Mouse (Mus musculus) thymus, postnatal 4 days (tissue): Measurements from ENCODE around the gene 2310022A10Rik.

Experiments used
- DNase-seq: peaks from one replicate; pipeline ENCODE4 v3.0.0; 2021

Gene 2310022A10Rik

DNA sequence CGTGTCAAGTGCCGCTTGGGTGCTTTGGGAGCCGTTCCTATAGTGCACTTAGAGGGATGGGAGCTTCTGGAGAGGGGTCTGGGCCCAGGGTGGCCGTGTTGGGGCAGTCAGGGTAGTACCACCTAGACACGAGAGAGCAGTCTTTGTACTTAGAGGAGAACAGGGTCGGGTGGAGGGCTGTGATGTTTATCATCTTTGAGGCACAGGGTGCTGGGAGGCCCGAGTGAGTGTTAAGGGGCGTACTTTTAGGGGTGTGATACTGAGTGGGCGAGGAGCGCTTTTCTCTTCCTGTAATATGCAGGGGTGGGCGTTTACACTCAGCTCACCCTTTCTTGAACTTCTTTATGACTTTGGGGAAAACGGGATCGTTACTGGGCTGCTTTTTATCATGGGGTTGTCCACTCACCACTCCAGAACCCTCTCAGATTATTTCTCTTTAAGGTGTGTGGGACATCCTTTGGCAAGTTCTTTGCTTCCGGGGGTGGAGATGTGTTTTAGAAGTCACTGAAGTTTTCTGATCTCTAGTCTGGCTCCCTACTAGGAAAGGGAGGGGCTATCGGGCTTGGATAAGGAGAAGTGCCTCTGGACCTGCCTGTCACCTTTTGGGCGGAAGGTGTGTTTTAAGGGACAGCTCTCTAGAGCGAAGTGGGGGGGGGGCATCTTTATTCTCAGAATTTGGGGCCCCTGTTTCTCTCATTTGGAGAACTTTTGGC is 39.3 kb downstream of the 2310022A10Rik start:
- DNase-seq: no peak

DNA sequence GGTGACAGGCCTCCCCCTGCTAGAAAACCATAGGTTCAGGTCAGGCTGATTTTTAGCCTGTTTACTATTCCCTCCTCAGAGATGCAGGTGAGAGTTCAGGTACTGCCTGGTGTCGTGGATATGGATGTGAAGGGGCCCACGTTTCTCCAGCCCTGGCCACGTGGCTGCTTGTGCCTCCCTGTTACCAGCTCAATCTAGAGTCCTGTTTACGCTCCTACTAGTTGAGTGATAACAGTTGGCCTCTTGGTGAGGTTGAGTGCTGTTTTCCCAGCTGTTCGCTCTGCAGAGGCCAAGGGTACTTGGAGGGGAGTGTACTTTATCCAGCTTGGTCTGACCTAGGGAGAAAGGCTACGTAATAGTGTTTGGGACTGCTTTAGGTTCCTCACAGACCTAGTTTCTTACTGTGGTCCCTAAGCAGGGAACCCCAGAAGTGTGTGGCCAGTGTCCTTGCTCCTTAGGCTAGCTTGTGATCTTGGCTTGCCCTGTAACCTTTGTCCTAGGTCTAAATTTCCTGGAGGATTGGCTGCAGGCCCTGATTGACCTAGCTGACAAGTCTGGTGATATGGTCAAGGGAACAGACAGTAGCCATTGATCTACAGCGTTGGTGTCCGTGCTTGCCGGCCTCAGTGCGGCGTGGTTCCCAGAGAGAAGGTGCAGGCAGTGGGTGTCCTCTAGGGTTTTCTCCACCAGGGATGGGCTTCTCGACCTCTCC is 40.1 kb downstream of the 2310022A10Rik start:
- DNase-seq: peak; percentile 24

DNA sequence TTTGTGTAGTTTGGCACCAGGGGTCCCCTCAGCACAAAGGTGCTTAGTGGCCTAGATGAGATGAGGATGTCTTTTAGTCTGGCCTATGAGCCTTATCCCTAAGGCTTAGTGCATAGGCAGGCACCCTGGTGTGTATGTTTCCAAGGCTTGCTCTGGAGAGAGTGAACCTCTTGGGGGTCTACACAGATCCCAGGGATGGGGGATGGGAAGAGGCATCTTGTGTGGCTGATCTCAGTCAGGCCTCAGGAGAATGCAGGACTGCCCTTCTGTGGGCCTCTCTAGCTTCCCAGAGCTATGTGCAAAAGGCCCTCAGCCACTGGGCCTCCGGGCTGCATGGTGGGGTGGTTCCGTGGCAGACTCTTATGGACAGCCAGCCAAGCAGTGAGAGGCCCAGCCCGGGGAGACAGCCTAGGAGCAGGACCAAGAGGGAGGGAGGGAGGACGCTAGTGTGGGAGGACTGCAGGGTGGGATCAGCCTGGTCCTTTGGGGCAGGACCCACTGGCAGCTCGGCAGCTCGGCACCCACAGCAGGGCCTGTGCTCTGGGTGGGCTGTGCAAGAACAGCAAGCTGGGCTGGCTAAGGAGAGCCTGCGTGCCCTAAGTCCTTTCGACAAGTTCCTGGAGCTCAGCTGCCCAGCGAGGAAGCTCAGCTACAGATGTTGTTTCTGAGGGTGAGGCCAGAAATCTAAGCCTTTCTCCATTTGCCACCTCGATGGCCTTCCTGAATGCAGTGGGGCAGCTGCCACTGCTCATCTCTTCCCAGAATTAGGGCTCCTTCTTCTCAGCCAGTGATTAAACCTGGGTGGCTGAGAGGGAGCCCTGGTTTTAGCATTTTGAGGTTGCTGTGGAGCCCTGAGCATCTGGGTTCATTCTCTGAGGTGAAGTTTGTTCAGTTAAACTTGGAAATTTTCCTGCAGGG is 43.8 kb downstream of the 2310022A10Rik start:
- DNase-seq: peak; percentile 18

DNA sequence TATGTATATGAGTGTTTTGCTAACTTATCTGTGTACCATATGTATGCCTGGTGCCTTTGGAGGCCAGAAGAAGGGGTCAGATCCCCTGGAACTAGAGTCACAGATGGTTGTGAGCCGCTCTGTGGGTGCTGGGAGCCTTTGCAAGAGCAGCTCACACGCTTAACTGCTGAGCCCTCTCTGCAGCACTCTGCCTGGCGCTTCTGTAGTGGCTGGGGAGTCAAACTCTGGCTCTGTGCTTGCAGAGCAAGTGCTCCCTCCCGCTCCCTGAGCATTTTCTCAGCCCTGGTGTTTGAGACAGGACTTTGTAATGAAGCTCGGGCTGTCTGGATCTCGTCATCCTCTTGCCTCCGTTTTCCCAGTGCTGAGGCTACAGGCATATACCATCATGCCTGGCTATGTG is 45.0 kb downstream of the 2310022A10Rik start:
- no peak for DNase-seq

- DNase-seq: no peak
Measured at GRCm38 (mm10) chr7:27601628-27602027, 48.6 kb downstream of the 2310022A10Rik start.

DNA sequence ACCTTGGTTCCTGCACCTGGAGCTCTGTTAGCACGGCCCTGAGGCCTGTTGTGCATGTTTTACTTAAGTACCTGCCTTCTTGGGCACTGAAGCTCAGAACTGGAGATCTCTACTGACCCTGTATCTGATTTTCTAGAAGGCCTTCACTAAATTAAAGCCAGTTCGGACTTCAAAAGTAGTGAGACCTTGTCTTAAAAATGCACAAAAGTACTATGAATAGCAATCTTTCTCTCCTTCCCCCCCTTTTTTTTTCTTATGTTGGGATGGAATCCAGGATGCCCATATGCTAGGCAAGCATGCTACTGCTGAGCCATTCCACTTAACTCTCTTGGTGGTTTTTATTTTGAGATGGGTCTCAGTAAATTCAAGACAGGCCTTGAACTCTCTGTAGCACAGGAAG is 49.1 kb downstream of the 2310022A10Rik start:
- DNase-seq: no peak

DNA sequence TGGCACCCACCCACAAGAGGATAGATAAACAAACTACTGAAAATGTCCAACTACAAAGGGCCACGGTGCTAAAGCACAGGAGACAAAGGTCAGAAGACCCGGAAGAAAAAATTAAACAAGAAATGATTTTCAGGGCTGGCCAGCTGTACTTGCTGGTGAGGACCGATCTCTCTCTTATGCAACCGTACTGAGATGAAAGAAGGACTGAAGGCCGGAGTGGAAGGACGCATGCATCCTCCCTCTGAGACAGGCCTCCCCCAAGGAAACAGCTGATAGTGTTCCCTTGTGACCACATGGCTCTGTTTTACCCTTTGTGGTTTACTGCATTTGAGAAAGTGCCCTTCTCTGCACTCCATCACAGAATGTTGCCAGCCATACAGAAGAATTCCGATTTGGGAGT is 49.8 kb downstream of the 2310022A10Rik start:
- DNase-seq: no peak

GRCm38 (mm10) chr7:27604661-27605348 is 51.8 kb downstream of the 2310022A10Rik start:
- DNase-seq: no peak

DNA sequence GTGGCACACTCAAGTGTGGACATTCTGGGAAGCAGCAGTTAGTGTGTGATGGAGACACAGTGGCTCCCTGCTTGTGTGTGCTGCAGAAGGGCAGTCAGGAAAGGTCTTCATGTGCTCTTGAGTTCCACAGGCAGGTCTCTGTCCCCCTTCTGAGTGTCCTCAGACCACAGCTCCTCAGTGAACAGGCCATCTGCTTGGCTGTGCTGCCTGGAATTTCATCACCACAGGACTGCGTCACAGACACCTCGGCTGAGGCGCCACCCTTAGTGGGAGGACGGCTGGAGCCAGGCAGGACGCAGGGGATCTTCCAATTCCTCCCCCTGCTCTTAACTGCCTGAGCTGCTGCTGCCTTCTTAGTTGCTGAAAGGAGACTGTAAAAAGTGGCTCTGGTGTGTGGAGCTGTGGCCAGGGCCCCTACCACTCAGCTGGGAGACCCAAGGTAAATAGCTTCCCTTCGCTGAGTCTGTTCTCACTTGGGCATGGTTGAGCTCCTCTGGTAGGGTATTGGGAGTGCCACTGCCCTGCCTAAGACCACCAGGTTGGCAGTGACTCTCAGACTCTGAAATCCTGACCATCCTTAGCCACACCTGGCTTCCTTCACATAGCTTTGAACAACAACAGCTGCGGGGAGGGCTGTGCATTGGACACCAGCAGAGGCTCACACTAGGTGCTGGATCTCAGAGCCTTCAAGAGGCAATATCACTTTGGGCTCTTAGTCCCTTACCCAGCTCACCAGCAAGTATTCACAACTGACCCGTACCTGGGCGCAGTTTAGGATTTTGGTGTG is 52.7 kb downstream of the 2310022A10Rik start:
- DNase-seq: no peak

GRCm38 (mm10) chr7:27606481-27607254 is 53.6 kb downstream of the 2310022A10Rik start:
- no peak for DNase-seq

GRCm38 (mm10) chr7:27607580-27607979 is 54.5 kb downstream of the 2310022A10Rik start:
- DNase-seq: no peak

DNA sequence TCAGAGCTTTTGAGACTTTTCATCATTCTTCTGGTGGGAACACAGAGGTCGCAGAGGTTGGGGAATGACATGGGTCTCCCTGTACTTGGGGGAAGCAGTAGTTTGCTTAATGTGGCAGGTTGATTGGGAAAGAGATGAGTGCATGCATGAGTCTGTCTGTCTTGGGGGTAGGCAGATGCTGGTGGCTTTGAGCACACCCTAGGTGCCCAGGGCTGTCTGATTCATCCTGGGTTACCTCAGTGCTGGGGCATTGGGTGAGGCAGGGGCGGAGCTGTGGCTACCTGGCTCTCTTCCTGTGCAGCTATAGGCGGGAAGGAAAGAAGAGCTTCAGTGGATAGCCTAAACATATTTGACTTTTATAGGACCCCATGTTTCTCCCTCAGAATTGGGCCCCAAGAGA is 55.1 kb downstream of the 2310022A10Rik start:
- no peak for DNase-seq

- DNase-seq: no peak
Measured at GRCm38 (mm10) chr7:27609285-27609684, 56.3 kb downstream of the 2310022A10Rik start.

GRCm38 (mm10) chr7:27609688-27610087 is 56.7 kb downstream of the 2310022A10Rik start:
- peak; percentile 31 for DNase-seq

DNA sequence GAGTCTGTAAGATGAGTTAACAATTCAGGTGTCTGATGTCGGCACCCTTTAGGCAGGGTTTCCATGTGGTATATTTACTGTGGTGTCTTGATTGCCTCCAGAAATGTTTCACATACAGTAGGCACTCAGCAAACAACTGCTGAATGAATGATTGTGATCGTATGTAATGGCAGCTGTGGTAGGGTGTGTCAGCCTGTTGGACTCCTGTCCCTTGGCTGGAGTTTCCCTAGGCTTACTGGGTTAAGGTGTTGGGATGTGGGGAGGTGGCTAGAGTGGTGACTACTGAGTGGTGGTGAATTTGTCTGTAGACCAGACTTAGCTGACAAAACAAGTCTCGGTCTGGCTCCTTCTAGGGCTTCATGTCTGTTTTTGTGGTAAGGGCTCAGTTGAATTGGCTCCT is 57.3 kb downstream of the 2310022A10Rik start:
- no peak for DNase-seq

- no peak for DNase-seq
Measured at GRCm38 (mm10) chr7:27610871-27611270, 57.8 kb downstream of the 2310022A10Rik start.

GRCm38 (mm10) chr7:27612940-27613339 is 59.9 kb downstream of the 2310022A10Rik start:
- no peak for DNase-seq

DNA sequence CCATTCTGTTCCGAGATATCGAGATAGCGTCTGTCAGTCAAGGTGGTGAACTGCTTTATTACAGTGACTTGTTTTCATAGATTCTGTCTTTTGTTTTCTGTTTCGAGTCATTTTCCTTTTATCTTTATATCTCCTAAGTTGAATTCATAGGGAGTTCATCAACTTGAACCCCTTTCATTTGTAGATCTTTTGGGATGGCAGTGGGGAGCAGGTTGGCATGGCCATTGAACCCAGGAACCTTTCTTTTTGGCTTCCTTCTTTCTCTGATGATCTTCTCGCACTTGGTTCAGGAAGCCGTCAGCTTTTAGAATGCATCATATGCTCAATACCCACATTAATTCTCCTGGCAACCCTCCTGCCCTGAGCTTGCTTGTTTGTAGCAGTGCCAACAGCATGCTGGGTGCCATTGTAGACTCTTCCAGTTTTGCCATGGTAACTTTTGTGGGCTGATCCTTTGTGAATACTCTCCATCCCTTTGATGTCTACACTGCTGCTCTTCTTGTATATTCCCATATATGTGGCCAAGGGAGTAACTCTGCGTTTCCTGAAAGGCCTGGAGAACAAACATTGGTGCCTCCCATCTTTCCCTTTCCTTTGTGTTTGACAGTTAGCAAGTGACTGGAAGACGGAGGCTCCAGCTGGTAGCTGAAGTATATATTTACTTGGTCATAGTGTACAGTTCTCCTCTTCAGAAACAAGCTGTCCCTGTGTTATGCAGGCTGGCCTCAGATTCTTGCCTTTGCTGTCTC is 60.9 kb downstream of the 2310022A10Rik start:
- no peak for DNase-seq

- no peak for DNase-seq
Measured at GRCm38 (mm10) chr7:27621028-27621427, 68.0 kb downstream of the 2310022A10Rik start.

DNA sequence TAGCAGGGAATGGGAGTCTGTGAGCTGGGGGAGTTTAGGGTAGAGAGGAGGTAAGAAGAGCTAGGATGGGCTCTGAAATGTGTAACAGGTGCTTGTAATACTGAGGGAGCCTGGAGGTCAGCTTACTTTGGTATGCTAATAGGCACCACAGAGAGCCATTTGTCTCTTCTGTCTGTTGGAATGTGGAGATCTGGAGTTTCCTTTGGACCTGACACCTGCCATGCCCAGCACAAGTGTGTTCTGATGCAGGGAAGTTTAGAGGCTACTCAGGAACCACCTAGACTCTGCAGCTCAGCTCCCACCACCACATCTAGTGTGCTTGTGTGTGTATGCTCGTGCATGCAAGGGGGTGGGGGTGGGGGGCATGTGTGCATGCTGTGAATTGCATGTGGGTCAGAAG is 69.2 kb downstream of the 2310022A10Rik start:
- DNase-seq: no peak
